Mouse (Mus musculus): Measurements from ENCODE around the gene Cenph. TPM values are rescaled to one million over a fixed set of nuclear protein-coding genes. Genes with fewer than 3 reads are reported as not detected.

Gene Cenph
- polyA plus RNA-seq, 1 experiment, result 3.0 TPM

GRCm38 (mm10) chr13:100786414-100786867, 10.7 kb upstream of the Cenph start, which contains the start of gene Ccnb1:
Ccnb1 (minus strand) TSS chr13:100786570.
- H3K4me2 ChIP-seq (ENCODE audit: low read depth), result peak within 1 kb of the TSS; percentile 87
- H3ac ChIP-seq (ENCODE audit: control insufficient read depth, insufficient read length), result no peak within 1 kb of the TSS
- H3K4me3 ChIP-seq, result peak within 1 kb of the TSS; percentile 68
- no peaks in the 10 kb centered on the region for H3K27me3 ChIP-seq (ENCODE audit: control insufficient read depth, insufficient read depth, insufficient read length)
- H3K79me2 ChIP-seq (ENCODE audit: control insufficient read depth, insufficient read depth), result peaks cover 40% of the 10 kb centered on the region
- TF ChIP-seq MYOG (IDR thresholded peaks at IDR 0.05; ENCODE audit: control insufficient read depth in 1 of 3, insufficient read depth in 1 of 3, insufficient read length in 2 of 3, low read depth in 2 of 3) (peak in 1 of 3 experiments; percentile 22), MAX (IDR thresholded peaks at IDR 0.05; ENCODE audit: low read depth) (no peak), TCF3 (IDR thresholded peaks at IDR 0.05; ENCODE audit: insufficient read length, low read depth) (no peak), SRF (IDR thresholded peaks at IDR 0.05; ENCODE audit: control insufficient read depth, insufficient read length, low read depth) (no peak), POLR2AphosphoS2 (IDR thresholded peaks at IDR 0.05; ENCODE audit: insufficient read length, low read depth) (peak; percentile 91), TCF12 (IDR thresholded peaks at IDR 0.05; ENCODE audit: insufficient read depth, poor library complexity, severe bottlenecking) (no peak), CEBPB (IDR thresholded peaks at IDR 0.05; ENCODE audit: insufficient read depth, poor library complexity, severe bottlenecking) (no peak), REST (IDR thresholded peaks at IDR 0.05; ENCODE audit: insufficient read depth, insufficient read length) (no peak), E2F4 (IDR thresholded peaks at IDR 0.05; ENCODE audit: insufficient read depth) (peak; percentile 72), USF1 (IDR thresholded peaks at IDR 0.05; ENCODE audit: low read depth) (no peak), POLR2A (IDR thresholded peaks at IDR 0.05; ENCODE audit: insufficient read length, low read depth) (peak; percentile 93), MYOD1 (IDR thresholded peaks at IDR 0.05; ENCODE audit: control insufficient read depth in 1 of 3, insufficient read length in 2 of 3, low read depth in 2 of 3) (peak in 1 of 3 experiments; percentile 58)
- peaks cover 10% of the 10 kb centered on the region for H3K36me3 ChIP-seq (ENCODE audit: control insufficient read depth, insufficient read depth)

DNA sequence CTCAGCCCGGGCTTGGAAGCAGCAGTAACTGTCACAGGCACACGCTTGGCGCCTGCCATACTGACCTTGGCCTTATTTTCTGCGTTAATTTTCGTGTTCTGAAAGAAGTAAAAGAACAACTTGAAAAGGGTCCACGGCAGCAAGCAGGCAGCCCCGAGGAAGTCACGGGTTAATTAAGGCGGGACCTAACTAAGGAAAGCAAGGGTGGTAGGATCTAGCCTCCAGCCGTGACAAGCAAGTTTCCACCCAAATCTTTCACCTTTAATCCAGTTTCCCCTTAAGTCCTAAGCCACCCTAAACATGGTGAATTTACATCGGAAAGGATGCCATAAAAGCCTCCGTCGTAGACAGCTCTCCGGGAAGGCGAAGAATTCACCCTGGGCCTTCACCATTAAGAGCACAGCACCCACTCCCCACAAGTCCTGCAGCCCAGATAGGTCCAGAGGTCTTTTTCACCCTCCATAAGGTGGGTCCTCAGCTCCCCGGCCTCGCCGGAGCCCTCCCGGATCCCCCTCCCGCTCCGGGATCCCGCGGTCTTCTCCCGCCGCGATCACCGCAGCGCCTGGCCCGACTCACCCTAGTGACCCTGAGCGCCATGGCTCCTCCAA, 10.2 kb upstream of the Cenph start:
- peaks cover 40% of the 10 kb centered on the region for H3K79me2 ChIP-seq (ENCODE audit: control insufficient read depth, insufficient read depth)
- peaks cover 15% of the 10 kb centered on the region for H3K36me3 ChIP-seq (ENCODE audit: control insufficient read depth, insufficient read depth)
- H3K4me3 ChIP-seq, result peak overlapping the region; percentile 68
- no peak overlapping the region for H3ac ChIP-seq (ENCODE audit: control insufficient read depth, insufficient read length)
- H3K27me3 ChIP-seq (ENCODE audit: control insufficient read depth, insufficient read depth, insufficient read length), result no peaks in the 10 kb centered on the region
- peak overlapping the region; percentile 80 for H3K4me2 ChIP-seq (ENCODE audit: low read depth)
- TF ChIP-seq USF1 (IDR thresholded peaks at IDR 0.05; ENCODE audit: low read depth) (no peak), CEBPB (IDR thresholded peaks at IDR 0.05; ENCODE audit: insufficient read depth, poor library complexity, severe bottlenecking) (no peak), REST (IDR thresholded peaks at IDR 0.05; ENCODE audit: insufficient read depth, insufficient read length) (no peak), TCF3 (IDR thresholded peaks at IDR 0.05; ENCODE audit: insufficient read length, low read depth) (no peak), SRF (IDR thresholded peaks at IDR 0.05; ENCODE audit: control insufficient read depth, insufficient read length, low read depth) (no peak), E2F4 (IDR thresholded peaks at IDR 0.05; ENCODE audit: insufficient read depth) (no peak), MAX (IDR thresholded peaks at IDR 0.05; ENCODE audit: low read depth) (no peak), MYOG (IDR thresholded peaks at IDR 0.05; ENCODE audit: control insufficient read depth in 1 of 3, insufficient read depth in 1 of 3, insufficient read length in 2 of 3, low read depth in 2 of 3) (no peak), MYOD1 (IDR thresholded peaks at IDR 0.05; ENCODE audit: control insufficient read depth in 1 of 3, insufficient read length in 2 of 3, low read depth in 2 of 3) (no peak), POLR2AphosphoS2 (IDR thresholded peaks at IDR 0.05; ENCODE audit: insufficient read length, low read depth) (no peak), TCF12 (IDR thresholded peaks at IDR 0.05; ENCODE audit: insufficient read depth, poor library complexity, severe bottlenecking) (no peak), POLR2A (IDR thresholded peaks at IDR 0.05; ENCODE audit: insufficient read length, low read depth) (no peak)

DNA sequence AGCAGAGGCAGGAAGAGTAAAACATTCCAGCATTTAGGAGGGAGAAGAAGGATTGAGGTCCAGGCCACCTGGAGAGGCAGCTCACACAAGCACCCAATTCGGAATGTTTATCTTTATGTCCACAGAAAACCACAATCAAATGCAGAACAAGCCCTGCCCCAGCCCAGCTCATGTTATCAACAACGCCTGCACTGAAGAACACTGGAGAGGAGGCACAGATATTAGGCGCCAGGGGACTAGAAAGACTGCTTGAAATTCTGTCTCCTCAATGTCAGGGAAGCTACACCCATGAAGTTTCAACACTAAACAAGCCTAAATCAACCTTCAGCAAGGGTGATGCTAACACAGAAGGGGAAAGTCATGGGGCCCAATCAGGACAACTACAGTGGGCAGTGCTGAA, 1.8 kb upstream of the Cenph start:
- TF ChIP-seq POLR2AphosphoS2 (IDR thresholded peaks at IDR 0.05; ENCODE audit: insufficient read length, low read depth), result peak; percentile 10
- no peak for TF ChIP-seq USF1 (IDR thresholded peaks at IDR 0.05; ENCODE audit: low read depth)
- Histone ChIP-seq H3ac (ENCODE audit: control insufficient read depth, insufficient read length) (no peak overlapping the region), H3K79me2 (ENCODE audit: control insufficient read depth, insufficient read depth) (peaks cover 8% of the 10 kb centered on the region), H3K4me3 (no peak overlapping the region), H3K4me2 (ENCODE audit: low read depth) (no peak overlapping the region), H3K36me3 (ENCODE audit: control insufficient read depth, insufficient read depth) (peaks cover 13% of the 10 kb centered on the region), H3K27me3 (ENCODE audit: control insufficient read depth, insufficient read depth, insufficient read length) (no peaks in the 10 kb centered on the region)

DNA sequence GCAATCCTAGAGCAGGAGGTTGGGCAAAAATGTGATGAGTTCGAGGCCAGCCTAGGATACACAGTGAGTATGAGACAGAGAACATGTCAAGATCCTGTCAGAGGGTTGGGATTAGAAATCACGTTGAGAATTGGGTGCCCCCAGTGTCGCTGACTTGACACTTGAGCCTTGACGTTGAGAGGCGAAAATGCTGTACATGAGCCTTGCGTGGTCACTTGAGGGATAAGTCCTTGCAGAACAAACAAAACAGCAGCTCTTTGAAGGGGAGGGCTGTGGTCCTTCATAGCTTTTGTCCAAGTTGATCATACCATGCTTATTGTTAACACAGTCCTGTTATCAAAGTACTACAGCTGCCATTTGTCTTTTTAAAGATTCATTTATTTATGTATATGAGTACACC, 1.0 kb upstream of the Cenph start:
- Histone ChIP-seq H3K36me3 (ENCODE audit: control insufficient read depth, insufficient read depth) (peaks cover 8% of the 10 kb centered on the region), H3K4me2 (ENCODE audit: low read depth) (no peak overlapping the region), H3ac (ENCODE audit: control insufficient read depth, insufficient read length) (no peak overlapping the region), H3K4me3 (peak overlapping the region; percentile 67), H3K79me2 (ENCODE audit: control insufficient read depth, insufficient read depth) (peaks cover 6% of the 10 kb centered on the region), H3K27me3 (ENCODE audit: control insufficient read depth, insufficient read depth, insufficient read length) (no peaks in the 10 kb centered on the region)
- TF ChIP-seq POLR2AphosphoS2 (IDR thresholded peaks at IDR 0.05; ENCODE audit: insufficient read length, low read depth), result peak; percentile 9
- TF ChIP-seq SRF (IDR thresholded peaks at IDR 0.05; ENCODE audit: control insufficient read depth, insufficient read length, low read depth), result no peak

DNA sequence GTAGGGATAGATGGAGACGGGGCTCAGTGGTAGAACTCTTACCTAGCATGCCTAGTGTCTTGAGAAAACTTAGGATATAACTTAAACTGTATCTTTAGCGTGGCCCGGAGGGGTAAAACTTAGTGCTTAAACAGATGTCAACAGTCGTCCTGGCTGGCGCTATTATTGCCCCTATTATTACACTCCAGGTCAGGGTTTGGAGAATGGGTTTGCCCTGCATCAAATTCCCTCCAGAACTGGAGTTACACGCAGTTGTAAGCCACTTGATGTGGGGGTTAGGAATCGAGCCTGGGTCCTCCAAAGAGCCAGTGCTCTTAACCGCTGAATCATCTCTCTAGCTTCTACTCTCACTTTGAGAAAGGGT, 339 bp upstream of the Cenph start:
- Histone ChIP-seq H3K79me2 (ENCODE audit: control insufficient read depth, insufficient read depth) (peaks cover 6% of the 10 kb centered on the region), H3K4me2 (ENCODE audit: low read depth) (peak overlapping the region; percentile 89), H3K27me3 (ENCODE audit: control insufficient read depth, insufficient read depth, insufficient read length) (no peaks in the 10 kb centered on the region), H3ac (ENCODE audit: control insufficient read depth, insufficient read length) (no peak overlapping the region), H3K36me3 (ENCODE audit: control insufficient read depth, insufficient read depth) (peaks cover 2% of the 10 kb centered on the region), H3K4me3 (peak overlapping the region; percentile 67)
- no peak for TF ChIP-seq TCF12 (IDR thresholded peaks at IDR 0.05; ENCODE audit: insufficient read depth, poor library complexity, severe bottlenecking)
- no peak for TF ChIP-seq REST (IDR thresholded peaks at IDR 0.05; ENCODE audit: insufficient read depth, insufficient read length)
- TF ChIP-seq SRF (IDR thresholded peaks at IDR 0.05; ENCODE audit: control insufficient read depth, insufficient read length, low read depth), result no peak
- no peak for TF ChIP-seq MYOD1 (IDR thresholded peaks at IDR 0.05; ENCODE audit: control insufficient read depth in 1 of 3, insufficient read length in 2 of 3, low read depth in 2 of 3)
